Comparison of ENCODE assay signal across 21 mouse cellular contexts in genomic region chr11:95783457-95783856, GRCm38 (mm10). TPM values are rescaled to one million over a fixed set of nuclear protein-coding genes. Genes with fewer than 3 reads are reported as not detected.
A peak's percentile ranks its signal among the peaks of the same experiment; 100 is the strongest.
DNase-seq lines count a peak whose midpoint lies in the region; ATAC-seq and TF ChIP-seq lines count a peak whose summit lies in the region.
"Had no signal": no experiment of that assay in that cellular context is flagged by ENCODE, and none has a peak within 500 bp of the region (broad histone marks: within the 10 kb centered on the region; RNA-seq: fewer than 3 reads in every experiment).

No protein-coding gene starts in this region.

- ATAC-seq in midbrain, embryonic 11.5 days (ENCODE audit: low FRiP score) = no peak
- ATAC-seq in midbrain, postnatal 0 days (ENCODE audit: low FRiP score) = no peak
- no peak for ATAC-seq in kidney, embryonic 14.5 days (ENCODE audit: low FRiP score, low TSS enrichment)
- ATAC-seq: activated CD4-positive, CD25-positive, alpha-beta regulatory T cell, adult 4 months; CD4-positive, CD25-positive, alpha-beta regulatory T cell, adult 4 months; Patski had no signal

- peaks cover 5% of the 10 kb centered on the region; the same call in 1 of the 2 replicates for H3K9me3 ChIP-seq in midbrain, embryonic 11.5 days (ENCODE audit: control insufficient read depth, low read length)
- H3K9me3 ChIP-seq in midbrain, postnatal 0 days (ENCODE audit: low read length) = no peaks in the 10 kb centered on the region
- peaks cover 4% of the 10 kb centered on the region; the same call in 1 of the 2 replicates for H3K9me3 ChIP-seq in kidney, embryonic 14.5 days (ENCODE audit: control insufficient read depth, low read length)

- 87% methylated on average over 4 of the region's 4 CpGs for WGBS in midbrain, embryonic 11.5 days
- 78% methylated on average over 4 of the region's 4 CpGs for WGBS in midbrain, postnatal 0 days
- WGBS in kidney, embryonic 14.5 days = 78% methylated on average over 4 of the region's 4 CpGs

- H3K27me3 ChIP-seq in midbrain, embryonic 11.5 days (ENCODE audit: control insufficient read depth, insufficient read depth, low read length) = no peaks in the 10 kb centered on the region
- H3K27me3 ChIP-seq in midbrain, postnatal 0 days (ENCODE audit: insufficient read depth, low read length) = no peaks in the 10 kb centered on the region
- no peaks in the 10 kb centered on the region for H3K27me3 ChIP-seq in myocyte (ENCODE audit: control insufficient read depth, insufficient read depth, insufficient read length)
- no peaks in the 10 kb centered on the region for H3K27me3 ChIP-seq in kidney, embryonic 14.5 days (ENCODE audit: control insufficient read depth, insufficient read depth, low read length)
- H3K27me3 ChIP-seq: CH12.LX, Patski had no signal

- H3K36me3 ChIP-seq in midbrain, embryonic 11.5 days (ENCODE audit: control insufficient read depth, insufficient read depth, low read length) = no peaks in the 10 kb centered on the region
- no peaks in the 10 kb centered on the region for H3K36me3 ChIP-seq in midbrain, postnatal 0 days (ENCODE audit: insufficient read depth, low read length)
- H3K36me3 ChIP-seq in myocyte (ENCODE audit: control insufficient read depth, insufficient read depth) = no peaks in the 10 kb centered on the region
- no peaks in the 10 kb centered on the region for H3K36me3 ChIP-seq in kidney, embryonic 14.5 days (ENCODE audit: control insufficient read depth, insufficient read depth, low read length)

- peak; percentile 53 for DNase-seq in midbrain, embryonic 11.5 days (ENCODE audit: low spot score, missing footprints)
- no peak for DNase-seq in midbrain, postnatal 0 days (ENCODE audit: low spot score)
- DNase-seq in thymus, postnatal 36 days = no peak
- DNase-seq: adrenal gland, adult 2 months; adrenal gland, adult 8-10 months; adrenal gland, postnatal 10 days; adrenal gland, postnatal 14 days; adrenal gland, postnatal 25 days; adrenal gland, postnatal 36 days; B cell, adult 2 months; cerebellum, adult 11 months; cerebellum, adult 11-12 months; cerebellum, adult 18-20 months; cerebellum, adult 2 months had no signal

- no peak overlapping the region for H3K4me2 ChIP-seq in midbrain, embryonic 11.5 days
- H3K4me2 ChIP-seq in midbrain, postnatal 0 days (ENCODE audit: low read depth, low read length, poor library complexity, severe bottlenecking) = no peak overlapping the region
- peak overlapping the region; percentile 13 for H3K4me2 ChIP-seq in myocyte (ENCODE audit: low read depth)
- H3K4me2 ChIP-seq in kidney, embryonic 14.5 days (replicated peaks; ENCODE audit: low read depth, low read length) = no peak overlapping the region

- H3ac ChIP-seq in myocyte (ENCODE audit: control insufficient read depth, insufficient read length) = no peak overlapping the region

- H3K9ac ChIP-seq in midbrain, embryonic 11.5 days (ENCODE audit: low read length) = no peak overlapping the region
- no peak overlapping the region for H3K9ac ChIP-seq in midbrain, postnatal 0 days (replicated peaks; ENCODE audit: low read length, poor library complexity, severe bottlenecking)
- no peak overlapping the region for H3K9ac ChIP-seq in kidney, embryonic 14.5 days (ENCODE audit: low read depth, low read length)

- no peaks in the 10 kb centered on the region for H3K4me1 ChIP-seq in midbrain, embryonic 11.5 days (ENCODE audit: control insufficient read depth, insufficient read depth, low read length)
- H3K4me1 ChIP-seq in midbrain, postnatal 0 days (ENCODE audit: insufficient read depth, low read length) = no peaks in the 10 kb centered on the region
- H3K4me1 ChIP-seq in brown adipose tissue, adult 24 weeks (ENCODE audit: control insufficient read depth, insufficient read depth, insufficient read length, low read length) = peaks cover 1% of the 10 kb centered on the region; the same call in 1 of the 2 replicates
- no peaks in the 10 kb centered on the region for H3K4me1 ChIP-seq in kidney, embryonic 14.5 days (ENCODE audit: control insufficient read depth, insufficient read depth, low read length)

- no peaks in the 10 kb centered on the region for H3K79me2 ChIP-seq in myocyte (ENCODE audit: control insufficient read depth, insufficient read depth)

- no peak for TF ChIP-seq CTCF in midbrain, postnatal 0 days (IDR thresholded peaks at IDR 0.05)

- no peak overlapping the region for H3K27ac ChIP-seq in midbrain, embryonic 11.5 days (ENCODE audit: low read depth, low read length)
- no peak overlapping the region for H3K27ac ChIP-seq in midbrain, postnatal 0 days (ENCODE audit: low read depth, low read length)
- peak overlapping the region; percentile 76 for H3K27ac ChIP-seq in brown adipose tissue, adult 24 weeks (replicated peaks; ENCODE audit: low read depth, low read length)
- H3K27ac ChIP-seq in kidney, embryonic 14.5 days (ENCODE audit: low read depth, low read length) = no peak overlapping the region

- no peak for TF ChIP-seq POLR2A in myocyte (IDR thresholded peaks at IDR 0.05; ENCODE audit: insufficient read length, low read depth)

- no peak overlapping the region for H3K4me3 ChIP-seq in midbrain, embryonic 11.5 days (ENCODE audit: low read depth, low read length)
- no peak overlapping the region for H3K4me3 ChIP-seq in midbrain, postnatal 0 days (ENCODE audit: low read depth, low read length)
- no peak overlapping the region for H3K4me3 ChIP-seq in brown adipose tissue, adult 24 weeks (ENCODE audit: insufficient read depth, low read depth, low read length)
- no peak overlapping the region for H3K4me3 ChIP-seq in myocyte
- no peak overlapping the region for H3K4me3 ChIP-seq in kidney, embryonic 14.5 days (ENCODE audit: low read length)

TF ChIP-seq in myocyte, 11 proteins besides CTCF, POLR2A, EP300 and RAD21:
- TF ChIP-seq MYOD1 (IDR thresholded peaks at IDR 0.05; ENCODE audit: control insufficient read depth in 1 of 3, insufficient read length in 2 of 3, low read depth in 2 of 3) = peak in 1 of 3 experiments; percentile 51
- no peak for TF ChIP-seq POLR2AphosphoS2 (IDR thresholded peaks at IDR 0.05; ENCODE audit: insufficient read length, low read depth)
- TF ChIP-seq TCF12 (IDR thresholded peaks at IDR 0.05; ENCODE audit: insufficient read depth, poor library complexity, severe bottlenecking) = no peak

RNA-seq across cellular contexts. Expression of gene Phospho1, which starts 40.8 kb away (rescaled TPM):
- polyA plus RNA-seq in midbrain, embryonic 11.5 days (2014; fragmentation: Nextera tagmentation; extraction: Ambion mirVana) = not detected in 2 replicates
- total RNA-seq in midbrain, postnatal 0 days (2014; rRNA removed) = 0.85 and 2.1 TPM in 2 replicates
- polyA plus RNA-seq in midbrain, postnatal 0 days (2015; fragmentation: Nextera tagmentation; extraction: Ambion mirVana) = not detected in 2 replicates
- polyA plus RNA-seq in brown adipose tissue, adult 24 weeks (2012; ENCODE audit: insufficient read depth, insufficient read length, missing spikeins) = 316 and 541 TPM in 2 replicates
- 165 TPM for polyA plus RNA-seq in myocyte (2012; fragmentation: generic; extraction: Trizol)
- polyA plus RNA-seq in kidney, embryonic 14.5 days (2014; fragmentation: Nextera tagmentation; extraction: Ambion mirVana) = not detected in 2 replicates
- polyA plus RNA-seq: activated CD4-positive, CD25-positive, alpha-beta regulatory T cell, adult 4 months; CD4-positive, CD25-positive, alpha-beta regulatory T cell, adult 4 months had no signal

RNA-seq across cellular contexts. Expression of gene Gngt2, which starts 53.6 kb away (rescaled TPM):
- polyA plus RNA-seq in midbrain, embryonic 11.5 days (2014; fragmentation: Nextera tagmentation; extraction: Ambion mirVana) = 4.9 and 5.6 TPM in 2 replicates
- 2.9 and 3.3 TPM in 2 replicates for total RNA-seq in midbrain, postnatal 0 days (2014; rRNA removed)
- 2.4 TPM in 2 replicates for polyA plus RNA-seq in midbrain, postnatal 0 days (2015; fragmentation: Nextera tagmentation; extraction: Ambion mirVana)
- 106 and 152 TPM in 2 replicates for polyA plus RNA-seq in brown adipose tissue, adult 24 weeks (2012; ENCODE audit: insufficient read depth, insufficient read length, missing spikeins)
- 1.1 TPM for polyA plus RNA-seq in myocyte (2012; fragmentation: generic; extraction: Trizol)
- 19.5 and 26.0 TPM in 2 replicates for polyA plus RNA-seq in kidney, embryonic 14.5 days (2014; fragmentation: Nextera tagmentation; extraction: Ambion mirVana)
- polyA plus RNA-seq: Patski had no signal

RNA-seq across cellular contexts. Expression of gene Abi3, which starts 58.8 kb away (rescaled TPM):
- polyA plus RNA-seq in midbrain, embryonic 11.5 days (2014; fragmentation: Nextera tagmentation; extraction: Ambion mirVana) = 1.2 and 2.1 TPM in 2 replicates
- total RNA-seq in midbrain, postnatal 0 days (2014; rRNA removed) = 1.0 and 1.1 TPM in 2 replicates
- polyA plus RNA-seq in midbrain, postnatal 0 days (2015; fragmentation: Nextera tagmentation; extraction: Ambion mirVana) = 1.5 TPM in 2 replicates
- polyA plus RNA-seq in brown adipose tissue, adult 24 weeks (2012; ENCODE audit: insufficient read depth, insufficient read length, missing spikeins) = 8.4 and 26.7 TPM in 2 replicates
- 1.5 TPM for polyA plus RNA-seq in myocyte (2012; fragmentation: generic; extraction: Trizol)
- 3.9 and 9.8 TPM in 2 replicates for polyA plus RNA-seq in kidney, embryonic 14.5 days (2014; fragmentation: Nextera tagmentation; extraction: Ambion mirVana)
- polyA plus RNA-seq: Patski had no signal

Comparison
In these comparisons a context has a peak if more than half of its experiments do, and no peak if none do; other contexts are left out.
1. RNA of gene Phospho1, which starts 40.8 kb away (polyA plus RNA-seq): 316 to 541 TPM in brown adipose tissue, adult 24 weeks and 165 TPM in myocyte (single experiment); not detected in midbrain, postnatal 0 days, not detected in kidney, embryonic 14.5 days and not detected in midbrain, embryonic 11.5 days; every median in the first group is over 100 times any median in the second.